Mouse (Mus musculus): ENCODE measurements at regions not wholly inside any gene's neighbourhood (a gene's known extent, or its start where the extent isn't known, plus 50 kb on each side); places are given as distances from the start of the nearest gene placed in this dataset.

- in situ Hi-C loops (cut with MboI; ENCODE audit: low sequenced_read_pairs in 2 of 2, unreplicated experiment in 2 of 2): no loop called here
- Histone ChIP-seq H3K4me1 (ENCODE audit: control insufficient read depth in 2 of 2, insufficient read depth in 2 of 2, low read length in 2 of 2, poor library complexity in 1 of 2) (no peaks in the 10 kb centered on the region), H3K36me3 (ENCODE audit: control insufficient read depth, insufficient read depth, low read length, poor library complexity, severe bottlenecking) (no peaks in the 10 kb centered on the region), H3K9me3 (ENCODE audit: control insufficient read depth, insufficient read depth, low read depth, low read length) (no peaks in the 10 kb centered on the region; the same call in 1 of the 2 replicates), H3K4me3 (ENCODE audit: insufficient read depth in 1 of 2, low read depth in 1 of 2, low read length in 2 of 2, poor library complexity in 1 of 2, severe bottlenecking in 1 of 2) (no peak overlapping the region), H3K27ac (ENCODE audit: insufficient read depth, low read depth, low read length, poor library complexity, severe bottlenecking) (no peak overlapping the region), H3K9ac (ENCODE audit: insufficient read depth, low read depth, low read length, poor library complexity, severe bottlenecking) (no peak overlapping the region)
- TF ChIP-seq ZC3H11A (IDR thresholded peaks at IDR 0.05; ENCODE audit: borderline replicate concordance, low read depth, low read length): no peak
- TF ChIP-seq CHD2 (IDR thresholded peaks at IDR 0.05; ENCODE audit: low read depth, low read length): no peak
- no peak for TF ChIP-seq HCFC1 (IDR thresholded peaks at IDR 0.05; ENCODE audit: borderline replicate concordance, insufficient read depth, low read length)
- no peak for TF ChIP-seq MAFK (IDR thresholded peaks at IDR 0.05; ENCODE audit: insufficient read depth, low read depth, low read length)
- TF ChIP-seq ZNF384 (IDR thresholded peaks at IDR 0.05; ENCODE audit: low read depth, low read length): no peak
- DNase-seq (ENCODE audit: low read depth, low spot score): no peak
Measured at GRCm38 (mm10) chr14:31964831-31965230, 64.0 kb upstream of the Galnt15 start.

- no peak for TF ChIP-seq ZC3H11A (IDR thresholded peaks at IDR 0.05; ENCODE audit: borderline replicate concordance, low read depth, low read length)
- no peak for TF ChIP-seq ZNF384 (IDR thresholded peaks at IDR 0.05; ENCODE audit: low read depth, low read length)
- no peak for TF ChIP-seq MAFK (IDR thresholded peaks at IDR 0.05; ENCODE audit: insufficient read depth, low read depth, low read length)
- TF ChIP-seq HCFC1 (IDR thresholded peaks at IDR 0.05; ENCODE audit: borderline replicate concordance, insufficient read depth, low read length): no peak
- TF ChIP-seq CHD2 (IDR thresholded peaks at IDR 0.05; ENCODE audit: low read depth, low read length): no peak
- Histone ChIP-seq H3K9me3 (ENCODE audit: control insufficient read depth, insufficient read depth, low read depth, low read length) (peaks cover 7% of the 10 kb centered on the region), H3K4me3 (ENCODE audit: insufficient read depth in 1 of 2, low read depth in 1 of 2, low read length in 2 of 2, poor library complexity in 1 of 2, severe bottlenecking in 1 of 2) (no peak overlapping the region), H3K9ac (ENCODE audit: insufficient read depth, low read depth, low read length, poor library complexity, severe bottlenecking) (no peak overlapping the region), H3K4me1 (ENCODE audit: control insufficient read depth in 2 of 2, insufficient read depth in 2 of 2, low read length in 2 of 2, poor library complexity in 1 of 2) (no peaks in the 10 kb centered on the region), H3K27ac (ENCODE audit: insufficient read depth, low read depth, low read length, poor library complexity, severe bottlenecking) (no peak overlapping the region), H3K36me3 (ENCODE audit: control insufficient read depth, insufficient read depth, low read length, poor library complexity, severe bottlenecking) (no peaks in the 10 kb centered on the region)
- in situ Hi-C loops (cut with MboI; ENCODE audit: low sequenced_read_pairs in 2 of 2, unreplicated experiment in 2 of 2): no loop called here
- DNase-seq (ENCODE audit: low read depth, low spot score): no peak
Measured at GRCm38 (mm10) chr14:31969531-31969930, 59.3 kb upstream of the Galnt15 start.

DNA sequence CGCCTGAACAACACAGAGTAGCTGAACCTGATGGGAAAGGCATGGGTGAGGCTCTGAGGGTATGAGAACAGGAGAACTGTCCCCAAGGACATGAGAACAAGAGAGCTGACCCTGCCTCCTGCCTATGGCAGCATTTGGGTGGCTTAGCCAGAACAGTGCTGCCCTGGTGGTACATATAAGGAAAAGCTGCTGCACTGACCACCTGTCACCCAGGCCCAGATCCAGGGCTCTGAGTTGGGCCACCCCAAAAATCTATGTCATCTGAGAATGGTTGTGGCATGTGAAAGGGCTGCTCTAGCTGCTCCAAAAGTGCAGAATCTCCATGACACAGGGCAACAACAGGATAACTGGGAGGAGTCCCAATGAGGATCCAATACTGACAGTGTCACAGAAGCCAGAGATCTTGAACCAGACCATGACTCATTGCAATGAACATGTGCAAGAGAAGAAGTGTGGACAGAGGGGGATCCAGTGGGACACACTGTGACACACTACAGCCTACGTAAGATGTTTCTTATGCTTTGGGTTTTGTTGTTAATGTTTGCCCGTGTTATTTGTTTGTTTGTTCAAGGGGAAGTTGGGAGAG is 58.5 kb upstream of the Galnt15 start:
- Histone ChIP-seq H3K4me3 (ENCODE audit: insufficient read depth in 1 of 2, low read depth in 1 of 2, low read length in 2 of 2, poor library complexity in 1 of 2, severe bottlenecking in 1 of 2) (no peak overlapping the region), H3K9ac (ENCODE audit: insufficient read depth, low read depth, low read length, poor library complexity, severe bottlenecking) (no peak overlapping the region), H3K4me1 (ENCODE audit: control insufficient read depth in 2 of 2, insufficient read depth in 2 of 2, low read length in 2 of 2, poor library complexity in 1 of 2) (no peaks in the 10 kb centered on the region), H3K27ac (ENCODE audit: insufficient read depth, low read depth, low read length, poor library complexity, severe bottlenecking) (no peak overlapping the region), H3K9me3 (ENCODE audit: control insufficient read depth, insufficient read depth, low read depth, low read length) (peaks cover 7% of the 10 kb centered on the region), H3K36me3 (ENCODE audit: control insufficient read depth, insufficient read depth, low read length, poor library complexity, severe bottlenecking) (no peaks in the 10 kb centered on the region)
- in situ Hi-C loops (cut with MboI; ENCODE audit: low sequenced_read_pairs in 2 of 2, unreplicated experiment in 2 of 2): no loop called here
- TF ChIP-seq HCFC1 (IDR thresholded peaks at IDR 0.05; ENCODE audit: borderline replicate concordance, insufficient read depth, low read length) (no peak), ZC3H11A (IDR thresholded peaks at IDR 0.05; ENCODE audit: borderline replicate concordance, low read depth, low read length) (no peak), CHD2 (IDR thresholded peaks at IDR 0.05; ENCODE audit: low read depth, low read length) (no peak)
- no peak for DNase-seq (ENCODE audit: low read depth, low spot score)

DNA sequence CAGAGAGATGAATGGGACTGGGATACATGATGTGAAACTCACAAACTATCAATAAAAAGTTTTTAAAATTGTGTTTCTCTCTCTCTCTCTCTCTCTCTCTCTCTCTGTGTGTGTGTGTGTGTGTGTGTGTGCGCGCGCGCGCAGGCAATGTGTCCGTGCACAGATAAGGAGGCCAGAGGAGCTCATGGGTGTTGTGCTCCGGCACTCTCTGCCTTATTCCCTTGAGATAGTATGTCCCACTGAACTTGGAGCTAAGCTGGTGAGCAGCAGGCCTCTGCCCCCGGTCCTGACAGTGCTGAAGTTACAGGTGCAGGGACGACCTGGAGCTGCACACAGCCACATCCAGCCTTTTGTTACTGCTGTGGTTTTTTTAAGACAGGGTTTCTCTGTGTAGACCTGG is 57.9 kb upstream of the Galnt15 start:
- in situ Hi-C loops (cut with MboI; ENCODE audit: low sequenced_read_pairs in 2 of 2, unreplicated experiment in 2 of 2): no loop called here
- TF ChIP-seq HCFC1 (IDR thresholded peaks at IDR 0.05; ENCODE audit: borderline replicate concordance, insufficient read depth, low read length) (no peak), CHD2 (IDR thresholded peaks at IDR 0.05; ENCODE audit: low read depth, low read length) (no peak), MAFK (IDR thresholded peaks at IDR 0.05; ENCODE audit: insufficient read depth, low read depth, low read length) (no peak), ZNF384 (IDR thresholded peaks at IDR 0.05; ENCODE audit: low read depth, low read length) (no peak), ZC3H11A (IDR thresholded peaks at IDR 0.05; ENCODE audit: borderline replicate concordance, low read depth, low read length) (no peak)
- no peak overlapping the region for H3K27ac ChIP-seq (ENCODE audit: insufficient read depth, low read depth, low read length, poor library complexity, severe bottlenecking)
- H3K4me3 ChIP-seq (ENCODE audit: insufficient read depth in 1 of 2, low read depth in 1 of 2, low read length in 2 of 2, poor library complexity in 1 of 2, severe bottlenecking in 1 of 2): no peak overlapping the region
- H3K36me3 ChIP-seq (ENCODE audit: control insufficient read depth, insufficient read depth, low read length, poor library complexity, severe bottlenecking): no peaks in the 10 kb centered on the region
- no peak overlapping the region for H3K9ac ChIP-seq (ENCODE audit: insufficient read depth, low read depth, low read length, poor library complexity, severe bottlenecking)
- H3K9me3 ChIP-seq (ENCODE audit: control insufficient read depth, insufficient read depth, low read depth, low read length): peaks cover 7% of the 10 kb centered on the region
- no peak for DNase-seq (ENCODE audit: low read depth, low spot score)
- no peaks in the 10 kb centered on the region for H3K4me1 ChIP-seq (ENCODE audit: control insufficient read depth in 2 of 2, insufficient read depth in 2 of 2, low read length in 2 of 2, poor library complexity in 1 of 2)

GRCm38 (mm10) chr14:31973702-31974101 is 55.1 kb upstream of the Galnt15 start:
- TF ChIP-seq ZNF384 (IDR thresholded peaks at IDR 0.05; ENCODE audit: low read depth, low read length): no peak
- no peak for TF ChIP-seq MAFK (IDR thresholded peaks at IDR 0.05; ENCODE audit: insufficient read depth, low read depth, low read length)
- Histone ChIP-seq H3K9ac (ENCODE audit: insufficient read depth, low read depth, low read length, poor library complexity, severe bottlenecking) (no peak overlapping the region), H3K36me3 (ENCODE audit: control insufficient read depth, insufficient read depth, low read length, poor library complexity, severe bottlenecking) (no peaks in the 10 kb centered on the region), H3K4me1 (ENCODE audit: control insufficient read depth in 2 of 2, insufficient read depth in 2 of 2, low read length in 2 of 2, poor library complexity in 1 of 2) (no peaks in the 10 kb centered on the region), H3K4me3 (ENCODE audit: insufficient read depth in 1 of 2, low read depth in 1 of 2, low read length in 2 of 2, poor library complexity in 1 of 2, severe bottlenecking in 1 of 2) (no peak overlapping the region), H3K9me3 (ENCODE audit: control insufficient read depth, insufficient read depth, low read depth, low read length) (peaks cover 7% of the 10 kb centered on the region), H3K27ac (ENCODE audit: insufficient read depth, low read depth, low read length, poor library complexity, severe bottlenecking) (no peak overlapping the region)
- in situ Hi-C loops (cut with MboI; ENCODE audit: low sequenced_read_pairs in 2 of 2, unreplicated experiment in 2 of 2): no loop called here
- DNase-seq (ENCODE audit: low read depth, low spot score): no peak

Measured in ES-E14 (cell line).